Mouse (Mus musculus) heart, embryonic 12.5 days (tissue): ENCODE results near the gene Cpt1a. TPM values are rescaled to one million over a fixed set of nuclear protein-coding genes. Genes with fewer than 3 reads are reported as not detected.
A peak's percentile ranks its signal among the peaks of the same experiment; 100 is the strongest.

Source experiments
- ATAC-seq: fragments of 200-750 bp; cut with Nextera tagmentation; 2 replicates; pipeline ENCODE4 v1.8.0; 2017; ENCODE audit warnings: moderate TSS enrichment, moderate library complexity; ENCODE audit not compliant: insufficient number of reproducible peaks, low FRiP score
- H3K27ac ChIP-seq: fragments of 300-500 bp; sonication (generic); 2 replicates; pipeline ENCODE4 v1.5.1; 2016; ENCODE audit warnings: mild to moderate bottlenecking, moderate library complexity; ENCODE audit not compliant: poor library complexity, severe bottlenecking
- H3K27me3 ChIP-seq: fragments of 300-500 bp; sonication (generic); replicated peaks from 2 replicates; pipeline ENCODE4 v1.6.1; 2016; ENCODE audit warnings: mild to moderate bottlenecking, moderate library complexity
- H3K36me3 ChIP-seq: fragments of 300-500 bp; sonication (generic); 2 replicates; pipeline ENCODE4 v1.6.1; 2016; ENCODE audit warnings: mild to moderate bottlenecking, moderate library complexity
- H3K4me1 ChIP-seq: fragments of 300-500 bp; sonication (generic); replicated peaks from 2 replicates; pipeline ENCODE4 v1.6.1; 2016; ENCODE audit warnings: mild to moderate bottlenecking
- H3K4me2 ChIP-seq: fragments of 300-500 bp; sonication (generic); 2 replicates; pipeline ENCODE4 v1.6.1; 2016; ENCODE audit warnings: mild to moderate bottlenecking, moderate library complexity
- H3K4me3 ChIP-seq: fragments of 300-500 bp; sonication (generic); 2 replicates; pipeline ENCODE4 v1.5.1; 2016; ENCODE audit warnings: mild to moderate bottlenecking
- H3K9ac ChIP-seq: fragments of 300-500 bp; sonication (generic); 2 replicates; pipeline ENCODE4 v1.6.1; 2016; ENCODE audit warnings: mild to moderate bottlenecking, moderate library complexity
- H3K9me3 ChIP-seq: fragments of 300-500 bp; sonication (generic); replicated peaks from 2 replicates; pipeline ENCODE4 v1.6.1; 2016; ENCODE audit warnings: mild to moderate bottlenecking, moderate library complexity
- WGBS: fragments of 180-500 bp; shearing (Covaris S2); methylation state at CpG from one replicate; pipeline ENCODE4 v1.1.7; 2016; 5-methylcytosine and 5-hydroxymethylcytosine counted together
- polyA plus RNA-seq: library from polyadenylated mRNA; unstranded; fragments of >200 nt; fragmentation: Nextera tagmentation; extraction: Ambion mirVana; gene quantifications from 2 replicates; pipeline ENCODE4 v1.2.1, GENCODE M21; 2016

Cpt1a gene
- polyA plus RNA-seq, 1 experiment from 2014 or later: 22.3 TPM

DNA sequence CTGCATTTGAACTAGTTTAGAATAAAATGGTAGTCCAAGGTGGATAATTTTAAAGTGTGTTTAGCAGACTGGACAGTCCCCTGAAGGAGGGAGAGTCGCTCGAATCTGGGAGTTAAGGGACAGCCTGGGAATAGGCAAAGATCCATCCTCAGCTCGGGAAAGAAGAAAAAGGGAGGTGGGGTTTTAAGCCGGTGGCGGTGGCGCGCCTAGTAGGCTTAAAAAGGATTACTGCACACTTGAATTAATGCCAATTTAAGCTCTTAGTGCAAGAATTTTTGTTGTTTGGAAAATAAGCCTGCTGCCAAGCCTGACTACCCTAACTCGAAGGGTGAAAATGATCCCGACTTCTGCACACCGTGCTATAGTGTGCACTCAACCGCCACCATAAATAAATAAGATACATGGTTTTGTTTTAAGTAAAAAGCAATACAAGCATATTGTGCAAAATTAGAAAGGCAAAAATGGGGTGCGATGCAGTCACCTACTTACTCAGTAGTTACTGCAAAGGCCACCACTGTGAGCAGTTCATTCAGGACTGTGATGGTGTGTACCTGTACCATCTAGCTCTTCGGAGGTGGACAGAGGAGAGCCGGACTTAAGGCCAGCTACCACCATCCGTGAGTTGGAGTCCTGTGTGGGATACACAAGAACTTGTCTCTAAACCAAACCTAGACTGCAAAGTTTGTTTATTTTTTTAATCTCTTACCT, 3.8 kb downstream of the Cpt1a start:
- Histone ChIP-seq H3K27ac (peak overlapping the region; percentile 96), H3K4me1 (peaks cover 33% of the 10 kb centered on the region), H3K4me3 (peak overlapping the region; percentile 57), H3K9ac (peak overlapping the region; percentile 46; the same call in 1 of the 2 replicates), H3K4me2 (peak overlapping the region; percentile 97), H3K27me3 (no peaks in the 10 kb centered on the region), H3K9me3 (no peaks in the 10 kb centered on the region), H3K36me3 (no peaks in the 10 kb centered on the region)
- no peak for ATAC-seq
- WGBS: 39% methylated on average over 15 of the region's 15 CpGs

DNA sequence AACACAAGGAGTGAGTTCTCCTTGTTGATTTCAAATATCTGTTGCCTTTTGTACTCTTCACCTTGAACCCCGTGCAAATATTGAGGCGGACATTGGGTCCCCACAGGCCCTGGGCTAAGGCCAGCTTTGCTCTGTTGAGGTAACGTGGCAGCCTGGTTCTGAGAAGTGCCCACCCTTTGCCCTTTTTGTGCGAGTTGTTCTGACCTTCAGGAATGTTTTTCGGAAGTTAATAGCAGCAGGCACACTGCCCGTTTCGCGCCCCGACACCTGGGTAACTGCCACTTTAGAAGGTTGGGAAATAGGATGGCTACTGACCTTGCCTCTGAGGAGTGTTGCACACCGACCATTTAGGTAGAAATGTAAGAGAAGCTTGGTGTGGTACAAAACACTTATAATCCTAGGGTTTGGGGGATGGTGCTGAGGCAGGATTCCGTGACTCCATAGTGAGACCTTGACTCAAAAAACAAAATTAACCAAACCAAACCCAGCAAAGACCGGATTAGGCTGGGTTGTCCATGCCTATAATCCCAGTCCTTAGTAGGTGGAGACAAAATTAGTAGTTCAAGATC, 4.4 kb downstream of the Cpt1a start:
- 85% methylated on average over 12 of the region's 12 CpGs for WGBS
- Histone ChIP-seq H3K4me1 (peaks cover 30% of the 10 kb centered on the region), H3K9ac (no peak overlapping the region), H3K27ac (no peak overlapping the region), H3K9me3 (no peaks in the 10 kb centered on the region), H3K27me3 (no peaks in the 10 kb centered on the region), H3K4me3 (no peak overlapping the region), H3K36me3 (no peaks in the 10 kb centered on the region), H3K4me2 (peak overlapping the region; percentile 97)
- ATAC-seq: no peak

DNA sequence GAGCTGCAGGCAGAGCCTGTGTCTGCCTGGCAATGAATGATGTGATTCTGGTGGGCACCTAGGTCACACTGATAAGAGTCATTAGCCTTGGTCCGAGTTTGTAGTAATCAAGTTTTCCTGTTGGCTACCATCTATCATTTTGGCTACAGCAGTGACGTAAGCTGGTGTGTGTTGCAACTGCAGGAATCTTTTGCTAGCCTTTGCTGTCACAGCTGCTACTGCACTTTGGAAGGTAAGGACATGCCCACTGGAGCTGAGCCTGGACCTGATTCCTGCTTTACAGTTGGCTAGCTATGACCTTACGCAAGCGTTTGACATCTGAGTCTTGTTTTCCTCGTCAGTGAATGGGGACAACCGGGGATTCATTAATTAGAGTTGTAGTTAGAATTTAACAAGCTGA, 11.1 kb downstream of the Cpt1a start:
- Histone ChIP-seq H3K4me1 (peaks cover 11% of the 10 kb centered on the region; the same call in 1 of the 2 replicates), H3K4me2 (no peak overlapping the region), H3K36me3 (no peaks in the 10 kb centered on the region), H3K9ac (no peak overlapping the region), H3K4me3 (no peak overlapping the region), H3K9me3 (no peaks in the 10 kb centered on the region), H3K27ac (no peak overlapping the region), H3K27me3 (no peaks in the 10 kb centered on the region)
- ATAC-seq: no peak
- 70% methylated on average over 6 of the region's 6 CpGs for WGBS

GRCm38 (mm10) chr19:3333694-3334515, 11.8 kb downstream of the Cpt1a start:
- Histone ChIP-seq H3K36me3 (no peaks in the 10 kb centered on the region), H3K27me3 (no peaks in the 10 kb centered on the region), H3K4me3 (no peak overlapping the region), H3K9me3 (no peaks in the 10 kb centered on the region), H3K27ac (no peak overlapping the region), H3K4me1 (peaks cover 11% of the 10 kb centered on the region; the same call in 1 of the 2 replicates), H3K9ac (no peak overlapping the region), H3K4me2 (no peak overlapping the region)
- 74% methylated on average over 17 of the region's 17 CpGs for WGBS
- no peak for ATAC-seq

- Histone ChIP-seq H3K27ac (no peak overlapping the region), H3K36me3 (no peaks in the 10 kb centered on the region), H3K4me2 (no peak overlapping the region), H3K27me3 (no peaks in the 10 kb centered on the region), H3K4me3 (no peak overlapping the region), H3K4me1 (peaks cover 11% of the 10 kb centered on the region; the same call in 1 of the 2 replicates), H3K9me3 (no peaks in the 10 kb centered on the region), H3K9ac (no peak overlapping the region)
- 64% methylated on average over 4 of the region's 4 CpGs for WGBS
- no peak for ATAC-seq
Observed at GRCm38 (mm10) chr19:3334550-3334949, 12.4 kb downstream of the Cpt1a start.

GRCm38 (mm10) chr19:3335917-3336316, 13.8 kb downstream of the Cpt1a start:
- Histone ChIP-seq H3K27me3 (no peaks in the 10 kb centered on the region), H3K27ac (no peak overlapping the region), H3K9ac (no peak overlapping the region), H3K9me3 (no peaks in the 10 kb centered on the region), H3K4me2 (no peak overlapping the region), H3K36me3 (no peaks in the 10 kb centered on the region), H3K4me1 (peaks cover 11% of the 10 kb centered on the region; the same call in 1 of the 2 replicates), H3K4me3 (no peak overlapping the region)
- WGBS: 77% methylated on average over 1 of the region's 1 CpGs
- no peak for ATAC-seq

GRCm38 (mm10) chr19:3336485-3337255, 14.5 kb downstream of the Cpt1a start:
- H3K9me3 ChIP-seq: no peaks in the 10 kb centered on the region
- peaks cover 11% of the 10 kb centered on the region; the same call in 1 of the 2 replicates for H3K4me1 ChIP-seq
- no peak overlapping the region for H3K9ac ChIP-seq
- no peaks in the 10 kb centered on the region for H3K27me3 ChIP-seq
- no peak overlapping the region for H3K4me2 ChIP-seq
- H3K36me3 ChIP-seq: no peaks in the 10 kb centered on the region
- 62% methylated on average over 8 of the region's 8 CpGs for WGBS
- no peak for ATAC-seq
- H3K27ac ChIP-seq: no peak overlapping the region
- H3K4me3 ChIP-seq: no peak overlapping the region

DNA sequence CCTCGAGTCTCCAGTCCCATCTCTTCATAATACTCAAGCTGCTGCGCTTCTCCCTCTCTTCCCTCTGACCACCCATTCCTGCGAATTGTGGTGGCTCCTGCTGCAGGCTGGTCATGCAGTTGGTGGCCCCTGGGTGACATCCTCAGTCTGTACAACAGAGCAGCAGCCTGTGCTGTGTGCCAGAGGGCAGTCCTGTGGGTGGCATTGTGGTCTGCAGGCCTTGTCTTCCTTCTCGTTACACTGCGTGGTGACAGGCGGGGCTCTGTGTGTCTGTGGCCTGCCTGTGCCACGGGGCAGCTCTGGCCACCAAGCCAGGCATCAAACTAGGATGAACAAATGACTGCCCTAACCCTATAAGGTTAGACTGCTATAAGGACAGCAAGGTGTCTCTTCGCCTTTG, 17.1 kb downstream of the Cpt1a start:
- ATAC-seq: no peak
- 79% methylated on average over 8 of the region's 8 CpGs for WGBS

GRCm38 (mm10) chr19:3341021-3341420, 18.9 kb downstream of the Cpt1a start:
- Histone ChIP-seq H3K4me2 (no peak overlapping the region), H3K9me3 (0 out of 2 replicates have a peak, but pooled peaks cover 4% of the 10 kb centered on the region), H3K4me3 (no peak overlapping the region), H3K4me1 (peaks cover 7% of the 10 kb centered on the region; the same call in 1 of the 2 replicates), H3K27me3 (no peaks in the 10 kb centered on the region), H3K36me3 (no peaks in the 10 kb centered on the region), H3K27ac (no peak overlapping the region), H3K9ac (no peak overlapping the region)
- no peak for ATAC-seq
- WGBS: 57% methylated on average over 3 of the region's 3 CpGs

More for the DNA sequence above, 17.1 kb downstream of the Cpt1a start:
- Histone ChIP-seq H3K4me1 (peaks cover 11% of the 10 kb centered on the region; the same call in 1 of the 2 replicates), H3K4me3 (no peak overlapping the region), H3K36me3 (no peaks in the 10 kb centered on the region), H3K27ac (no peak overlapping the region), H3K9me3 (0 out of 2 replicates have a peak, but pooled peaks cover 4% of the 10 kb centered on the region), H3K4me2 (no peak overlapping the region), H3K9ac (no peak overlapping the region), H3K27me3 (no peaks in the 10 kb centered on the region)

DNA sequence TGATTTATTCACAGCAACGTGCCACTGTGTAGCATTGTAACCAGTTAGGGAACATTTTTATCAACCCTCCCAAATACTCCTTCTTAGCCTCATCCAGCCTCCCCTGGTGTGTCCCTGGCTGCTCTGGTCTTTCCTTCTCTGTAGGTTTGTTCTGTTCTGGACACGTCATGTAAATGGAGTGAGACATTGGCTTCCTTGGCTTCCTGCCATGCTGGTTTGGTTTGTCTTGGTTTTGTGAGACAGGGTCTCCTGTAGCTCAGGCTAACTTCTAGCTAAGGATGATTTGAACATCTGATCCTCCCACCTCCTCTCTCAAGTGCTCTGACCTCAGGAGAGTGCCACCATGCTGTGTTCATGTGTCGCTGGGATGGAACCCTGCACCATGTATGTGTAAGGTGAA, 21.8 kb downstream of the Cpt1a start:
- 0 out of 2 replicates have a peak, but pooled peaks cover 4% of the 10 kb centered on the region for H3K9me3 ChIP-seq
- H3K4me2 ChIP-seq: no peak overlapping the region
- 73% methylated on average over 3 of the region's 3 CpGs for WGBS
- H3K9ac ChIP-seq: no peak overlapping the region
- H3K4me1 ChIP-seq: no peaks in the 10 kb centered on the region
- H3K27me3 ChIP-seq: no peaks in the 10 kb centered on the region
- no peak overlapping the region for H3K4me3 ChIP-seq
- H3K27ac ChIP-seq: no peak overlapping the region
- H3K36me3 ChIP-seq: peaks cover 2% of the 10 kb centered on the region; the same call in 1 of the 2 replicates
- ATAC-seq: no peak
